Mouse (Mus musculus): ENCODE results near the gene Slc22a14. TPM values are rescaled to one million over a fixed set of nuclear protein-coding genes. Genes with fewer than 3 reads are reported as not detected.
A peak's percentile ranks its signal among the peaks of the same experiment; 100 is the strongest.

Gene Slc22a14
- polyA plus RNA-seq, 1 experiment from 2014 or later, result not detected

DNA sequence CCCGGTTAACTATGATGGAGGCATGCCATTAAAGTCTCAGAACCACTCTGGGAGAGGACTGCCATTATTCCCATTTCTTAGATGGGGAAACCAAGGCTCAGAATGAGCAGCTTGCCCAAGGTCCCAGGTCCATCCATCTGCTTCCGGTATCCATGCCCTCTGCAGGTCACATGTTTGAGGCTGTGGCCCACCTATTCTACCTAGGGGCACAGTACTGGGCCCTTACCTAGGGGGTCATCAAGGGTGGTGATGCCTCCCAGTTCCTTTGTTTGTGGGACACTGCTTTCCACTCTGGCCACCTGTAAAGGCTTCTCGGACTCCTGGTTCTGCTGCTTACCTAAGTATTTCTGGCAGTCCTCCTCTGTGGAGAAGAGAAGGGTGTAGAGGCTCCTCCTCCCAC, 27.0 kb downstream of the Slc22a14 start:
- no peaks in the 10 kb centered on the region for H3K36me3 ChIP-seq (ENCODE audit: control insufficient read depth, insufficient read depth, low read length)
- no peak for DNase-seq (ENCODE audit: low spot score)
- H3K4me1 ChIP-seq (replicated peaks; ENCODE audit: control insufficient read depth, insufficient read depth, low read length), result peaks cover 7% of the 10 kb centered on the region

DNA sequence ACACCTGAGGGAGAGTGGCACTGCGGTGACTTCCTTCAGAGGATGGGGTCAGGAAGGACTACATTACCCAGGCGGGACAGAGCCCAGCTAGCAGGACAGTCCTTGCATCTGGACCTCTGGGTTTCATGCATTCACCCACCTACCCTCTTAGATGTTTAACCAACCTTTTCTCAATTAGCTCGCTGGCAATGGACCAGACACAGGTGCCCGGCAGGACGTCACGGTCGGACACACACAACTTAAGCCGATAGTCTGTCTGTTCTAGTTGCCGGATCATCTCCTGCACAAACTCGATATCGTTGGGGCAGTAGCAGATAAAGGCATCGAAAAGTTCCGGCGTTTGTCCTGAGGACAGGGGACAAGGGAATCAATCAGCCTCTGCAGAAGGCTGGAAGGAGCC, 27.5 kb downstream of the Slc22a14 start:
- 90% methylated on average over 14 of the region's 14 CpGs for WGBS
- Histone ChIP-seq H3K4me3 (ENCODE audit: low read depth, low read length) (no peak overlapping the region), H3K27me3 (replicated peaks; ENCODE audit: control insufficient read depth, insufficient read depth, low read length) (no peaks in the 10 kb centered on the region), H3K9ac (ENCODE audit: low read depth, low read length) (no peak overlapping the region), H3K36me3 (ENCODE audit: control insufficient read depth, insufficient read depth, low read length) (no peaks in the 10 kb centered on the region), H3K4me1 (replicated peaks; ENCODE audit: control insufficient read depth, insufficient read depth, low read length) (peaks cover 7% of the 10 kb centered on the region), H3K9me3 (ENCODE audit: control insufficient read depth, low read length) (no peaks in the 10 kb centered on the region), H3K4me2 (no peak overlapping the region), H3K27ac (ENCODE audit: low read depth, low read length) (no peak overlapping the region)
- DNase-seq (ENCODE audit: low spot score) (no peak), ATAC-seq (replicated peaks; ENCODE audit: low FRiP score) (no peak)

More for the DNA sequence above, 27.0 kb downstream of the Slc22a14 start:
- no peak overlapping the region for H3K9ac ChIP-seq (ENCODE audit: low read depth, low read length)
- H3K9me3 ChIP-seq (ENCODE audit: control insufficient read depth, low read length), result no peaks in the 10 kb centered on the region
- H3K4me2 ChIP-seq, result peak overlapping the region; percentile 92
- H3K4me3 ChIP-seq (ENCODE audit: low read depth, low read length), result no peak overlapping the region
- ATAC-seq (replicated peaks; ENCODE audit: low FRiP score), result no peak
- H3K27ac ChIP-seq (ENCODE audit: low read depth, low read length), result no peak overlapping the region
- 86% methylated on average over 3 of the region's 3 CpGs for WGBS
- H3K27me3 ChIP-seq (replicated peaks; ENCODE audit: control insufficient read depth, insufficient read depth, low read length), result no peaks in the 10 kb centered on the region

DNA sequence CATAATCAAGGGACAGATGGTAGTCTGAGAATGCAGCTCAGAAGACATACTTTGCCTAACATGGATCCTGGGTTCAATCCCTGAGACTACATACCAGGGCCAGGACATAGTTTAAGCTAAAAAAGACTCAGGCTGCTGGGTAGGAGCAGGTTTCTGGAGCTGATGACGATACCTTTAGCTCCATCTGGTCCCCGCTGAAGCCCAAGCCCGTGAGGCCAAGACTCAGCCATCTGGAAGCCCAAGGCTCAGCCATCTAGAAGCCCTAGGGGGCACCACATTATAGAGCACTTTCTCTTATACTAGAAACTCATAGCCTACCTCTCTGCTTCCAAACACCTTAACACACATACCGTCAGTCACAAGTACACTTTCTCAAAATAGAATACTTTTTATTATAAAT, 29.8 kb downstream of the Slc22a14 start:
- Histone ChIP-seq H3K4me2 (no peak overlapping the region), H3K36me3 (ENCODE audit: control insufficient read depth, insufficient read depth, low read length) (no peaks in the 10 kb centered on the region), H3K27me3 (replicated peaks; ENCODE audit: control insufficient read depth, insufficient read depth, low read length) (no peaks in the 10 kb centered on the region), H3K4me3 (ENCODE audit: low read depth, low read length) (no peak overlapping the region), H3K9ac (ENCODE audit: low read depth, low read length) (no peak overlapping the region), H3K27ac (ENCODE audit: low read depth, low read length) (no peak overlapping the region), H3K4me1 (replicated peaks; ENCODE audit: control insufficient read depth, insufficient read depth, low read length) (no peaks in the 10 kb centered on the region; the same call in none of the 2 replicates), H3K9me3 (ENCODE audit: control insufficient read depth, low read length) (no peaks in the 10 kb centered on the region)
- WGBS, result 85% methylated on average over 4 of the region's 4 CpGs
- ATAC-seq (replicated peaks; ENCODE audit: low FRiP score) (no peak), DNase-seq (ENCODE audit: low spot score) (no peak)

DNA sequence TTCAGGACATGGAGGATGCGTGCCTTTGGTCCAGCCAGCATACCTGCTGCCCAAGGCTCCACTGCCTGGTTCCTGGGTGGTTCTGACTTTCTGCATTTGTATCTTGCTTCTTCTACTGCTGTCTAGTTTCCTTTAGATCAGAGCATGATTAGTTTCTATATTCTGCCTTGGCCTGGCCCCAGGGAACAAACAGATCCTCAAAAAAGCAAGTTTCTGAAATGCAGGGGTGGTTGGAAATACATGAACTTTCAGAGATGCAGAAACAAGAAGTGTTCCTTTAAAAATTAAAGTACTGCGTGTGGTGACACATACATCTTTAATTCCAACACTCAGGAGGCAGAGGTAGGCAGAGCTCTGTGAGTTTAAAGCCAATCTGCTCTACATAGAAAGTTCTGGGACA, 30.5 kb downstream of the Slc22a14 start:
- no peak for DNase-seq (ENCODE audit: low spot score)
- no peaks in the 10 kb centered on the region for H3K36me3 ChIP-seq (ENCODE audit: control insufficient read depth, insufficient read depth, low read length)
- H3K4me2 ChIP-seq, result peak overlapping the region; percentile 19
- H3K9ac ChIP-seq (ENCODE audit: low read depth, low read length), result no peak overlapping the region
- ATAC-seq (replicated peaks; ENCODE audit: low FRiP score), result no peak
- WGBS, result 76% methylated on average over 2 of the region's 2 CpGs
- H3K4me3 ChIP-seq (ENCODE audit: low read depth, low read length), result no peak overlapping the region
- no peaks in the 10 kb centered on the region for H3K27me3 ChIP-seq (replicated peaks; ENCODE audit: control insufficient read depth, insufficient read depth, low read length)
- H3K9me3 ChIP-seq (ENCODE audit: control insufficient read depth, low read length), result no peaks in the 10 kb centered on the region
- no peak overlapping the region for H3K27ac ChIP-seq (ENCODE audit: low read depth, low read length)
- no peaks in the 10 kb centered on the region; the same call in 1 of the 2 replicates for H3K4me1 ChIP-seq (replicated peaks; ENCODE audit: control insufficient read depth, insufficient read depth, low read length)

DNA sequence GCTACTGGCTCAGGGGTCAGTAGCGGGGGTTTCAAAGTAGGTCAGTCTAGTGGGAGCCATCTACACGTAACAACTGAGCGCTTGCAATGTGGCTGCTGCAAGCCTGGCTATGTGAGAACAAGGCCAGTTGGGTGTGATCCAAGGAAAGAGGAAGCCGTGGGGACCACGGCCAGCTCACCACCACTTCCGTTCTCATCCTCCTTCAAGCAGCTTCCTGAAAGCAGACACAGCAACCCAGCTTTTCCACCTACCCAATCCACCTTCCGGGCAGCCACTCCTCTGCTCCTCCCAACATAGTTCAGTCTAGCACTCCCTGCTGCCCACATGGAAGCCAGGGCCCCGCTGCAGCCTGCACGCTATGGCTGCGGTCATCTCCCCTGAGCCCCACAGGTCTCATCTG, 31.0 kb downstream of the Slc22a14 start:
- H3K9ac ChIP-seq (ENCODE audit: low read depth, low read length), result peak overlapping the region; percentile 35; the same call in 1 of the 2 replicates
- H3K4me1 ChIP-seq (replicated peaks; ENCODE audit: control insufficient read depth, insufficient read depth, low read length), result no peaks in the 10 kb centered on the region; the same call in 1 of the 2 replicates
- H3K4me3 ChIP-seq (ENCODE audit: low read depth, low read length), result no peak overlapping the region
- no peaks in the 10 kb centered on the region for H3K9me3 ChIP-seq (ENCODE audit: control insufficient read depth, low read length)
- H3K36me3 ChIP-seq (ENCODE audit: control insufficient read depth, insufficient read depth, low read length), result no peaks in the 10 kb centered on the region
- peak overlapping the region; percentile 19 for H3K4me2 ChIP-seq
- H3K27ac ChIP-seq (ENCODE audit: low read depth, low read length), result no peak overlapping the region
- 27% methylated on average over 10 of the region's 10 CpGs for WGBS
- ATAC-seq (replicated peaks; ENCODE audit: low FRiP score) (no peak; the same call in 1 of the 2 replicates), DNase-seq (ENCODE audit: low spot score) (no peak)
- no peaks in the 10 kb centered on the region for H3K27me3 ChIP-seq (replicated peaks; ENCODE audit: control insufficient read depth, insufficient read depth, low read length)

DNA sequence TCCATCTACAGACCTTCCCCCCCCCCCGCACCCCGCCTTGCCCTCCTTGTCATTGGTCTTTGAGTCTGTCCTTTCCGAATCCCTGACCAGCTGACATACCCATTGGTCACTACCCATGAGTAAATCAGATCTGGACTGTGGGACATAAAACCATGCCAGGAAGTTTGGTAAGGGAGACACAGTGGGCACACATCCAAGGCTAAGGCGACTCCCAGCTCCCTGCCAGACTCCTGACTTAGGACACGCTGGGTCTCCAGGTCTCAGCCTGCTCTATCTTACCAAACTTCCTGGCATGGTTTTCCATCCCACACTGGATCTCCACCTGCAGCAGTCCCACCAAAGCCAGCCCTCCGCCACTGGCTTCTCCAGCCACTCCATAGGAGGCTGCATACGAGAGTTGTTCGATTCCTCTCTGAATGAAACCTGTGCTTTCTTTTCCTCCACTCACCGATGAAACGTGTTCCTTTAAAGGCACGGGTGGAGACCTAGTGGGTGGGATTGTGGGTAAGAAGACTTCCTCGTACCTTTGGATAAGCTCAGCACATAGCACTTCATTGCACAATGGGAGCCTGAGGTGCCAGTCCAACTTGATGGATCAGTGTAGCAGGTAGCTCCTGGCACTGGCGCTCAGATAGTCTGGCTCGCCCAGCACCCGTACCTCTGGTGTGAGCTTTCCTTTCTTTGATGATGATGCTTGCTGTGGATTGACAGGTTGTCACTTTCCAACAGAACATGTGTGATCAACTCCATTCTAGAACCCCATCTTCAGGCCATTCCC, 35.0 kb downstream of the Slc22a14 start:
- H3K9me3 ChIP-seq (ENCODE audit: control insufficient read depth, low read length), result no peaks in the 10 kb centered on the region
- no peak overlapping the region for H3K9ac ChIP-seq (ENCODE audit: low read depth, low read length)
- H3K27ac ChIP-seq (ENCODE audit: low read depth, low read length), result no peak overlapping the region
- no peak overlapping the region for H3K4me2 ChIP-seq
- no peaks in the 10 kb centered on the region for H3K27me3 ChIP-seq (replicated peaks; ENCODE audit: control insufficient read depth, insufficient read depth, low read length)
- WGBS, result 87% methylated on average over 15 of the region's 15 CpGs
- H3K36me3 ChIP-seq (ENCODE audit: control insufficient read depth, insufficient read depth, low read length), result no peaks in the 10 kb centered on the region
- DNase-seq (ENCODE audit: low spot score) (no peak), ATAC-seq (replicated peaks; ENCODE audit: low FRiP score) (no peak)
- H3K4me3 ChIP-seq (ENCODE audit: low read depth, low read length), result no peak overlapping the region
- no peaks in the 10 kb centered on the region; the same call in 1 of the 2 replicates for H3K4me1 ChIP-seq (replicated peaks; ENCODE audit: control insufficient read depth, insufficient read depth, low read length)

DNA sequence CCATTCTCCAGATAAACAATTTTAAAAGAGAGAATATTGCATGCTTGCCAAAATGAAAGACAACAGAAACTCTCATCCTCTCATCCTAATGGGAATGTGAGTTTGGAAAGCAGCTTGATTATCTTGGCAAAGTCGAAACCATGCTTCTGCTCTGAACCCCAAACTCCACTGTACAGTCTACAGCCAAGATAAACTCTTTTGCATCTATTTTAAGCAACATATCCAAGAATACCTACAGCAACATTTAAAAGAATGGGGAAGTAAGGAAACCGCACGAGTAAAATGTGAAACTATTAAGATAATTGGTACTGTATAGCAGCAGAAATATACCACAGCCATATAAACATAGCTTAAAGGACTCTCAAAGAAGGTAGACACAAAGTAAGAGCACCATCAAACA, 36.9 kb downstream of the Slc22a14 start:
- H3K4me3 ChIP-seq (ENCODE audit: low read depth, low read length), result no peak overlapping the region
- 76% methylated on average over 3 of the region's 3 CpGs for WGBS
- H3K27ac ChIP-seq (ENCODE audit: low read depth, low read length), result no peak overlapping the region
- DNase-seq (ENCODE audit: low spot score) (no peak), ATAC-seq (replicated peaks; ENCODE audit: low FRiP score) (no peak)
- H3K9ac ChIP-seq (ENCODE audit: low read depth, low read length), result no peak overlapping the region
- H3K9me3 ChIP-seq (ENCODE audit: control insufficient read depth, low read length), result no peaks in the 10 kb centered on the region
- H3K27me3 ChIP-seq (replicated peaks; ENCODE audit: control insufficient read depth, insufficient read depth, low read length), result no peaks in the 10 kb centered on the region
- no peaks in the 10 kb centered on the region for H3K36me3 ChIP-seq (ENCODE audit: control insufficient read depth, insufficient read depth, low read length)
- H3K4me2 ChIP-seq, result no peak overlapping the region
- no peaks in the 10 kb centered on the region; the same call in 1 of the 2 replicates for H3K4me1 ChIP-seq (replicated peaks; ENCODE audit: control insufficient read depth, insufficient read depth, low read length)

DNA sequence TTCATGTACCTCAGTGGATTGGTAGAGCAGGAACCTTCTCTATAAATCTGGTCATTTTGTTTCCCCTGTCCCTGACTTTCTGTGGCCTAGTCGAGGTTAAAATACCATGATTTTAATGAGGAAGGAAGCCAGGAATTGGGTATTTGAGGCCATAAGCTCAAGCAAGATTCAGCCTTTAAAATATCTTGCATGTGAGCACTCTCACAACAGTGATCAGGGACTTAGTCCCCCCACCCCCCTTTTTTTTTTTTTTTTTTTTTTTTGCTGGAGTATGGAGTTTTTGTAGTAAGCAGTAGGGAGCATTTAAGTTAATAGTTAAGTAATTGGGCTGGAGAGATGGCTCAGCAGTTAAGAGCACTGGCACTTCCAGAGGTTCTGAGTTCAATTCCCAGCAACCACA, 41.2 kb downstream of the Slc22a14 start:
- Histone ChIP-seq H3K4me1 (replicated peaks; ENCODE audit: control insufficient read depth, insufficient read depth, low read length) (peaks cover 7% of the 10 kb centered on the region), H3K36me3 (ENCODE audit: control insufficient read depth, insufficient read depth, low read length) (no peaks in the 10 kb centered on the region), H3K4me3 (ENCODE audit: low read depth, low read length) (no peak overlapping the region), H3K9ac (ENCODE audit: low read depth, low read length) (no peak overlapping the region), H3K27me3 (replicated peaks; ENCODE audit: control insufficient read depth, insufficient read depth, low read length) (no peaks in the 10 kb centered on the region), H3K9me3 (ENCODE audit: control insufficient read depth, low read length) (no peaks in the 10 kb centered on the region), H3K4me2 (peak overlapping the region; percentile 99), H3K27ac (ENCODE audit: low read depth, low read length) (peak overlapping the region; percentile 32; the same call in 1 of the 2 replicates)
- no peak for ATAC-seq (replicated peaks; ENCODE audit: low FRiP score)
- DNase-seq (ENCODE audit: low spot score), result no peak
- 49% methylated on average over 1 of the region's 1 CpGs for WGBS

DNA sequence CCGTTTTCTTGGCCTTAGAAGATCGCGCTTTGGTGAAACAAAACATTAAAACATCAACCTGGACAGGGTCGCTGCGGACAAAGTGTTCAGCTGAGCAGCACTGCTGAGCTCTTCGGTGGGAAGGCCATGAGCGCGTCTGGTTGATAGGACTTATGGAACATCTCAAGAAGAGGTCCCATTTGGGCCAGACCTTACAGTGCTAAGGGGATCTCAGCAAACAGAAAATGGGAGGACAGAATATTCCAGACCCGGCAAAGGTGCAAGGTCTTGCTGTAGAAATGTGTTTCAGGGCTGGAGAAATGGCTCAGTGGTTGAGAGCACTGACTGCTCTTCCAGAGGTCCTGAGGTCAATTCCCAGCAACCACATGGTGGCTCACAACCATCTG, 42.1 kb downstream of the Slc22a14 start:
- WGBS, result 6% methylated on average over 9 of the region's 9 CpGs
- Histone ChIP-seq H3K9me3 (ENCODE audit: control insufficient read depth, low read length) (no peaks in the 10 kb centered on the region), H3K4me3 (ENCODE audit: low read depth, low read length) (peak overlapping the region; percentile 96), H3K9ac (ENCODE audit: low read depth, low read length) (peak overlapping the region; percentile 87), H3K4me2 (peak overlapping the region; percentile 99), H3K27ac (ENCODE audit: low read depth, low read length) (peak overlapping the region; percentile 99), H3K4me1 (replicated peaks; ENCODE audit: control insufficient read depth, insufficient read depth, low read length) (peaks cover 7% of the 10 kb centered on the region), H3K36me3 (ENCODE audit: control insufficient read depth, insufficient read depth, low read length) (no peaks in the 10 kb centered on the region), H3K27me3 (replicated peaks; ENCODE audit: control insufficient read depth, insufficient read depth, low read length) (no peaks in the 10 kb centered on the region)
- DNase-seq (ENCODE audit: low spot score) (no peak), ATAC-seq (replicated peaks; ENCODE audit: low FRiP score) (no peak)

Data from liver, embryonic 11.5 days (tissue).